In the genomic region with DNA sequence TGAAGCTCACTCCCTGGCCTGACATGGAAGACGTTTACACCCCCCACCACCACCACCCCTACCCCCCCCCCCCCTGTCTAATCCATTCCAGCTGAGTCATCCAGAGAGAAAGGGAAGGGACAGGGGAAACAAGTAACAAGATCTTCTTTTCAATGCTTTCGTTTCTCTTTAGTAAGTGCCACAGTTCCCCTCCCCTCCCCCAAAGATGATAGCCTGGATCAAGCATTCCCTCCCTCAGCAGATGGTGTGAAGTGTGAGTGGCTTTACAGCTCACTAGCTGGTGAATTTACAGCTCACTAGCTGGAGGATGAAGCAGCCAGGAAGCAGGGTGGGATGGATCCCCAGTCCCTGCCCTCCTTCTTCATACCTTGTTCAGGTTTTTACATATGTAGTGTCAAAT, we compare ENCODE assay signal across 18 mouse cellular contexts. TPM values are rescaled to one million over a fixed set of nuclear protein-coding genes. Genes with fewer than 3 reads are reported as not detected.
DNase-seq lines count a peak whose midpoint lies in the region; ATAC-seq and TF ChIP-seq lines count a peak whose summit lies in the region.
"Had no signal": no experiment of that assay in that cellular context is flagged by ENCODE, and none has a peak within 500 bp of the region (broad histone marks: within the 10 kb centered on the region; RNA-seq: fewer than 3 reads in every experiment).

No protein-coding gene starts in this region.

- DNase-seq in hindbrain, postnatal 0 days (ENCODE audit: low spot score): peak; percentile 31
- no peak for DNase-seq in hindbrain, embryonic 10.5 days (ENCODE audit: low spot score)
- peak; percentile 14 for DNase-seq in embryo, embryonic 9.5 days (ENCODE audit: extremely low spot score)
- no peak for DNase-seq in thymus, postnatal 14 days
- DNase-seq in heart, postnatal 4 days: no peak
- DNase-seq: adrenal gland, postnatal 10 days; cerebellum, postnatal 25 days; gastrocnemius, postnatal 14 days; heart, postnatal 14 days; spleen, adult 18-20 months; thymus, postnatal 36 days had no signal

- no peak for ATAC-seq in hindbrain, postnatal 0 days
- ATAC-seq in monocyte, adult 5-6 weeks (replicated peaks; ENCODE audit: insufficient number of reproducible peaks, low FRiP score, low TSS enrichment, poor library complexity, severe bottlenecking): 0 out of 2 replicates have a peak, but pooled peaks have one; percentile 33

- no peak overlapping the region for H3K4me3 ChIP-seq in hindbrain, postnatal 0 days (ENCODE audit: low read length)
- no peak overlapping the region for H3K4me3 ChIP-seq in hindbrain, embryonic 10.5 days
- H3K4me3 ChIP-seq in bone marrow macrophage, adult 2 months (ENCODE audit: insufficient read depth, low read length): no peak overlapping the region
- H3K4me3 ChIP-seq: heart, embryonic 10.5 days; lung, embryonic 15.5 days; neural tube, embryonic 13.5 days had no signal

- TF ChIP-seq POLR2A in bone marrow macrophage, adult 2 months (IDR thresholded peaks at IDR 0.05; ENCODE audit: borderline replicate concordance, low read depth, low read length): no peak

- H3K9ac ChIP-seq in hindbrain, postnatal 0 days (replicated peaks; ENCODE audit: low read length): no peak overlapping the region
- H3K9ac ChIP-seq: lung, embryonic 15.5 days; neural tube, embryonic 13.5 days had no signal

- no peaks in the 10 kb centered on the region for H3K36me3 ChIP-seq in hindbrain, postnatal 0 days (ENCODE audit: insufficient read depth, low read length)
- H3K36me3 ChIP-seq in hindbrain, embryonic 10.5 days: no peaks in the 10 kb centered on the region
- H3K36me3 ChIP-seq: G1E; heart, embryonic 10.5 days; lung, embryonic 15.5 days; neural tube, embryonic 13.5 days had no signal

- no peaks in the 10 kb centered on the region for H3K9me3 ChIP-seq in hindbrain, postnatal 0 days (ENCODE audit: low read length)
- H3K9me3 ChIP-seq in hindbrain, embryonic 10.5 days: peaks cover 5% of the 10 kb centered on the region
- H3K9me3 ChIP-seq: heart, embryonic 10.5 days; lung, embryonic 15.5 days; neural tube, embryonic 13.5 days had no signal

- no peak overlapping the region for H3K4me2 ChIP-seq in hindbrain, postnatal 0 days (ENCODE audit: low read depth, low read length)
- H3K4me2 ChIP-seq: lung, embryonic 15.5 days; neural tube, embryonic 13.5 days had no signal

- no peak overlapping the region for H3K27ac ChIP-seq in hindbrain, postnatal 0 days
- H3K27ac ChIP-seq in hindbrain, embryonic 10.5 days: no peak overlapping the region
- H3K27ac ChIP-seq in bone marrow macrophage, adult 2 months (ENCODE audit: insufficient read depth, low read depth, low read length): peak overlapping the region; percentile 84
- H3K27ac ChIP-seq: heart, embryonic 10.5 days; lung, embryonic 15.5 days; neural tube, embryonic 13.5 days; stomach, postnatal 0 days had no signal

- no peaks in the 10 kb centered on the region for H3K4me1 ChIP-seq in hindbrain, postnatal 0 days (ENCODE audit: insufficient read depth, low read length)
- peaks cover 14% of the 10 kb centered on the region; the same call in 1 of the 2 replicates for H3K4me1 ChIP-seq in hindbrain, embryonic 10.5 days (replicated peaks)
- H3K4me1 ChIP-seq in bone marrow macrophage, adult 2 months (ENCODE audit: control insufficient read depth, insufficient read depth, low read length): peaks cover 22% of the 10 kb centered on the region

- WGBS in hindbrain, postnatal 0 days: 17% methylated on average over 2 of the region's 2 CpGs
- WGBS in hindbrain, embryonic 10.5 days: 18% methylated on average over 2 of the region's 2 CpGs

- no peak for TF ChIP-seq CTCF in hindbrain, postnatal 0 days (IDR thresholded peaks at IDR 0.05; ENCODE audit: low read depth)
- no peak for TF ChIP-seq CTCF in bone marrow macrophage, adult 2 months (IDR thresholded peaks at IDR 0.05; ENCODE audit: low read depth, low read length)

- no peaks in the 10 kb centered on the region for H3K27me3 ChIP-seq in hindbrain, postnatal 0 days (ENCODE audit: insufficient read depth, low read length)
- no peaks in the 10 kb centered on the region for H3K27me3 ChIP-seq in hindbrain, embryonic 10.5 days (ENCODE audit: insufficient read depth, poor library complexity, severe bottlenecking)
- H3K27me3 ChIP-seq: lung, embryonic 15.5 days; neural tube, embryonic 13.5 days had no signal

RNA-seq across cellular contexts. Expression of gene Ranbp9, which starts 15.6 kb away (rescaled TPM):
- total RNA-seq in hindbrain, postnatal 0 days (2014; rRNA removed): 52.7 and 67.1 TPM in 2 replicates
- polyA plus RNA-seq in hindbrain, postnatal 0 days (2015; fragmentation: Nextera tagmentation; extraction: Ambion mirVana): 9.6 and 11.0 TPM in 2 replicates
- polyA plus RNA-seq in hindbrain, embryonic 10.5 days (2016; fragmentation: Nextera tagmentation; extraction: Ambion mirVana): 8.7 and 9.4 TPM in 2 replicates
- 67.9 and 82.6 TPM in 2 replicates for polyA plus RNA-seq in bone marrow macrophage, adult 2 months (2012; ENCODE audit: insufficient read depth, insufficient read length, missing spikeins)
- total RNA-seq in monocyte, adult 5-6 weeks (2017): 109 to 144 TPM (median 117 TPM) in 3 replicates
- total RNA-seq in heart, postnatal 4 days (2021): 10 to 100 TPM; 47.0 to 50.2 TPM

Comparison
In these comparisons a context has a peak if more than half of its experiments do, and no peak if none do; other contexts are left out.
1. DNase-seq: peak in hindbrain, postnatal 0 days (single experiment) and embryo, embryonic 9.5 days (single experiment); none in hindbrain, embryonic 10.5 days (single experiment), thymus, postnatal 14 days (single experiment) and heart, postnatal 4 days (single experiment).